Mouse (Mus musculus) adrenal gland, postnatal 10 days (tissue): ENCODE measurements around the gene Ube2g1. TPM values are rescaled to one million over a fixed set of nuclear protein-coding genes. Genes with fewer than 3 reads are reported as not detected.
"Not testable (repeated sequence)": the region's sequence is repeated elsewhere in the genome, so short reads cannot be mapped to it uniquely, and the experiment has no call there.

Experiments used
- DNase-seq: peaks from one replicate; pipeline ENCODE4 v3.0.0; 2021; ENCODE audit warnings: mixed read lengths
- total RNA-seq, 2 experiments: library from RNA; stranded (reverse); gene quantifications; 2 replicates each; pipeline ENCODE4 v1.2.3; 2021

Gene Ube2g1
- total RNA-seq, 2 experiments from 2014 or later, result 45.0 to 45.9 TPM

GRCm38 (mm10) chr11:72597780-72598179 is 9.3 kb upstream of the Ube2g1 start:
- no peak for DNase-seq

- DNase-seq, result peak; percentile 92
Observed at GRCm38 (mm10) chr11:72607469-72608070, 487 bp downstream of the Ube2g1 start.

- DNase-seq, result peak; percentile 94
Observed at GRCm38 (mm10) chr11:72608071-72608679, 1.1 kb downstream of the Ube2g1 start.

GRCm38 (mm10) chr11:72609242-72609641 is 2.2 kb downstream of the Ube2g1 start:
- DNase-seq, result no peak

- DNase-seq, result not testable (repeated sequence)
Observed at GRCm38 (mm10) chr11:72614336-72614735, 7.3 kb downstream of the Ube2g1 start.

- DNase-seq, result no peak
Observed at GRCm38 (mm10) chr11:72615931-72616330, 8.8 kb downstream of the Ube2g1 start.

- DNase-seq, result no peak
Observed at GRCm38 (mm10) chr11:72618476-72618875, 11.4 kb downstream of the Ube2g1 start.

GRCm38 (mm10) chr11:72642730-72643129 is 35.6 kb downstream of the Ube2g1 start:
- no peak for DNase-seq

- DNase-seq, result no peak
Observed at GRCm38 (mm10) chr11:72645386-72645785, 38.3 kb downstream of the Ube2g1 start.

- DNase-seq, result no peak
Observed at GRCm38 (mm10) chr11:72650347-72650746, 43.3 kb downstream of the Ube2g1 start.

- DNase-seq, result no peak
Observed at GRCm38 (mm10) chr11:72659918-72660317, 52.8 kb downstream of the Ube2g1 start.

- no peak for DNase-seq
Observed at GRCm38 (mm10) chr11:72660359-72660758, 53.3 kb downstream of the Ube2g1 start.

GRCm38 (mm10) chr11:72664641-72665040 is 57.6 kb downstream of the Ube2g1 start:
- DNase-seq, result no peak

- DNase-seq, result no peak
Observed at GRCm38 (mm10) chr11:72670634-72671033, 63.6 kb downstream of the Ube2g1 start.

- no peak for DNase-seq
Observed at GRCm38 (mm10) chr11:72671294-72671988, 64.4 kb downstream of the Ube2g1 start.

- no peak for DNase-seq
Observed at GRCm38 (mm10) chr11:72672438-72672837, 65.4 kb downstream of the Ube2g1 start.

- DNase-seq, result no peak
Observed at GRCm38 (mm10) chr11:72675280-72675679, 68.2 kb downstream of the Ube2g1 start.

GRCm38 (mm10) chr11:72680726-72681125 is 73.6 kb downstream of the Ube2g1 start:
- DNase-seq, result no peak

- no peak for DNase-seq
Observed at GRCm38 (mm10) chr11:72683402-72683801, 76.3 kb downstream of the Ube2g1 start.

GRCm38 (mm10) chr11:72686697-72687096 is 79.6 kb downstream of the Ube2g1 start:
- DNase-seq, result no peak

- no peak for DNase-seq
Observed at GRCm38 (mm10) chr11:72688242-72688641, 81.2 kb downstream of the Ube2g1 start.

- no peak for DNase-seq
Observed at GRCm38 (mm10) chr11:72689115-72689514, 82.0 kb downstream of the Ube2g1 start.
